Mouse (Mus musculus): ENCODE data around the gene Ccer2. TPM values are rescaled to one million over a fixed set of nuclear protein-coding genes. Genes with fewer than 3 reads are reported as not detected.

The Ccer2 gene
- total RNA-seq, 2 experiments from 2014 or later: not detected

GRCm38 (mm10) chr7:28749935-28750334, 6.0 kb upstream of the Ccer2 start:
- DNase-seq: no peak

- no peak for DNase-seq
Observed at GRCm38 (mm10) chr7:28758623-28759022, 2.6 kb downstream of the Ccer2 start.

GRCm38 (mm10) chr7:28761907-28762306, 5.9 kb downstream of the Ccer2 start:
- DNase-seq: no peak

- DNase-seq: no peak
Observed at GRCm38 (mm10) chr7:28765211-28765610, 9.2 kb downstream of the Ccer2 start.

- DNase-seq: peak; percentile 98 to 99
Observed at GRCm38 (mm10) chr7:28766173-28766879, 10.4 kb downstream of the Ccer2 start, which contains the start of gene Sirt2. Gene Sirt2 (plus strand): TSS chr7:28766735.

GRCm38 (mm10) chr7:28766910-28767309, 10.9 kb downstream of the Ccer2 start:
- no peak for DNase-seq

GRCm38 (mm10) chr7:28767462-28767965, 11.5 kb downstream of the Ccer2 start, which contains the start of gene Nfkbib:
Gene Nfkbib (minus strand): TSS chr7:28767512.
- DNase-seq: no peak

GRCm38 (mm10) chr7:28769414-28769958, 13.5 kb downstream of the Ccer2 start:
- DNase-seq: no peak

GRCm38 (mm10) chr7:28770309-28770708, 14.3 kb downstream of the Ccer2 start:
- DNase-seq: no peak

GRCm38 (mm10) chr7:28771867-28772266, 15.9 kb downstream of the Ccer2 start:
- no peak for DNase-seq

- no peak for DNase-seq
Observed at GRCm38 (mm10) chr7:28773163-28773562, 17.2 kb downstream of the Ccer2 start.

- no peak for DNase-seq
Observed at GRCm38 (mm10) chr7:28774164-28774563, 18.2 kb downstream of the Ccer2 start.

GRCm38 (mm10) chr7:28775129-28775528, 19.2 kb downstream of the Ccer2 start:
- DNase-seq: no peak

GRCm38 (mm10) chr7:28778825-28779224, 22.9 kb downstream of the Ccer2 start:
- peak in 1 of 2 experiments; percentile 38 for DNase-seq

- DNase-seq: peak; percentile 91 to 97
Observed at GRCm38 (mm10) chr7:28780067-28780658, 24.2 kb downstream of the Ccer2 start.

GRCm38 (mm10) chr7:28780857-28781256, 24.9 kb downstream of the Ccer2 start:
- DNase-seq: peak in 1 of 2 experiments; percentile 66

GRCm38 (mm10) chr7:28781261-28781663, 25.3 kb downstream of the Ccer2 start:
- DNase-seq: peak in 1 of 2 experiments; percentile 35

- no peak for DNase-seq
Observed at GRCm38 (mm10) chr7:28785161-28785560, 29.2 kb downstream of the Ccer2 start.

- DNase-seq: no peak
Observed at GRCm38 (mm10) chr7:28787884-28788283, 31.9 kb downstream of the Ccer2 start.

GRCm38 (mm10) chr7:28788307-28789195, 32.6 kb downstream of the Ccer2 start, which contains the start of gene Rinl:
Gene Rinl (plus strand): TSS chr7:28788969.
- DNase-seq: peak in 1 of 2 experiments; percentile 59

- DNase-seq: no peak
Observed at GRCm38 (mm10) chr7:28789235-28789634, 33.3 kb downstream of the Ccer2 start.

Data from heart, adult 18-20 months (tissue).